Mouse (Mus musculus): ENCODE data around the gene Lgr5. TPM values are rescaled to one million over a fixed set of nuclear protein-coding genes. Genes with fewer than 3 reads are reported as not detected.

Gene Lgr5
- polyA plus RNA-seq, 1 experiment from 2014 or later = not detected

GRCm38 (mm10) chr10:115421976-115422375, 165.6 kb downstream of the Lgr5 start:
- in situ Hi-C loops (cut with MboI; ENCODE audit: low pct_unique_long_range_greater_than_20kb) = no loop called here
- DNase-seq (ENCODE audit: low read depth, low spot score) = no peak
- no peaks in the 10 kb centered on the region for H3K27me3 ChIP-seq
- POLR2A ChIA-PET = no interaction called here
- no peak for TF ChIP-seq CTCF (IDR thresholded peaks at IDR 0.05)
- CTCF ChIA-PET = interaction anchor here (2.8 kb wide), 1 partner anchor 15 kb away, joined by 11 read pairs; no protein-coding TSS in a partner anchor
- no peak for ATAC-seq

- no peak for DNase-seq (ENCODE audit: low read depth, low spot score)
- ATAC-seq = no peak
- POLR2A ChIA-PET = no interaction called here
- in situ Hi-C loops (cut with MboI; ENCODE audit: low pct_unique_long_range_greater_than_20kb) = no loop called here
- no peak for TF ChIP-seq CTCF (IDR thresholded peaks at IDR 0.05)
- no peaks in the 10 kb centered on the region for H3K27me3 ChIP-seq
- CTCF ChIA-PET = interaction anchor here (0.8 to 1.4 kb wide), 4 partner anchors 11 to 25 kb away, joined by 3 to 4 read pairs (median 3); no protein-coding TSS in a partner anchor
Measured at GRCm38 (mm10) chr10:115414056-115414455, 173.5 kb downstream of the Lgr5 start.

- no peaks in the 10 kb centered on the region for H3K27me3 ChIP-seq
- DNase-seq (ENCODE audit: low read depth, low spot score) (no peak), ATAC-seq (no peak)
- ChIA-PET POLR2A (no interaction called here), CTCF (interaction anchor here (0.8 to 1.2 kb wide), 3 partner anchors 10 to 25 kb away, joined by 3 read pairs; no protein-coding TSS in a partner anchor)
- no peak for TF ChIP-seq CTCF (IDR thresholded peaks at IDR 0.05)
- in situ Hi-C loops (cut with MboI; ENCODE audit: low pct_unique_long_range_greater_than_20kb) = no loop called here
Measured at GRCm38 (mm10) chr10:115413496-115413895, 174.1 kb downstream of the Lgr5 start.

- CTCF ChIA-PET = interaction anchor here (0.9 to 1.9 kb wide), 10 partner anchors 9 to 100 kb away, joined by 3 to 14 read pairs (median 4); partner anchors contain the start of gene Rab21
- POLR2A ChIA-PET = no interaction called here
- DNase-seq (ENCODE audit: low read depth, low spot score) (no peak), ATAC-seq (peak; percentile 67)
- in situ Hi-C loops (cut with MboI; ENCODE audit: low pct_unique_long_range_greater_than_20kb) = loop anchor here (10.0 kb wide), 1 partner anchor 788 kb away; no protein-coding TSS in a partner anchor
- peak; percentile 86 for TF ChIP-seq CTCF (IDR thresholded peaks at IDR 0.05)
- H3K27me3 ChIP-seq = no peaks in the 10 kb centered on the region
Measured at GRCm38 (mm10) chr10:115406393-115406792, 181.2 kb downstream of the Lgr5 start.

Other genes with a start within 250 kb of the Lgr5 start
- gene Tmem19, start 225.3 kb downstream of the Lgr5 start, polyA plus RNA-seq (2021) = 29.5 TPM
- gene Thap2, start 203.3 kb downstream of the Lgr5 start, polyA plus RNA-seq (2021) = 11.5 TPM
- 36.8 TPM for gene Zfc3h1, start 202.8 kb downstream of the Lgr5 start, polyA plus RNA-seq (2021)
- gene A930009A15Rik, start 17.8 kb downstream of the Lgr5 start, polyA plus RNA-seq (2021) = not detected
- gene Tspan8, start 229.1 kb upstream of the Lgr5 start, polyA plus RNA-seq (2021) = 0.67 TPM

Measured in Patski (cell line).